Mouse (Mus musculus) central nervous system, embryonic 18 days (tissue): Measurements from ENCODE around the gene Olfr809. TPM values are rescaled to one million over a fixed set of nuclear protein-coding genes. Genes with fewer than 3 reads are reported as not detected.

Source experiments
- polyA plus RNA-seq: library from polyadenylated mRNA; depleted of rRNA; stranded (reverse); fragments of >200 nt; gene quantifications from 2 replicates; pipeline ENCODE4 v1.2.3, GENCODE M21; 2012; rRNA removed

Gene Olfr809
- polyA plus RNA-seq = not detected in 2 replicates

DNA sequence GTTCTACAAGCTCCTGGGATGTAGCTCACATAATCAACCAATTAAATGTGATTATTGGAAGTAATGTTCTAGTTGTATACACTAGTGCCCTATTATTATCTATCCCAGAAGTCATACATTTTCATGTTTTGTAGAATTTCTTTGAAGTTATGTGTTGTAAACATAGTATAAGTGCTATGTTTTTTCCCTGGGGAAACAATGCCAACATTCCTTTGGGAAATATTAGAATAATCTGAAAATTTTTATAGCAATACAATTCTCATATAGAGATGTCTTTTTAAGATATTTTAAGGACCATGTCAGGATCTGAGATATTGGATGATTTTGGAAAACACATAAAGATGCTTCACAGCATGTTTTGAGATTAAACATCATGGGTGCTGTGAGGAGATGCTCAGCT is at the start of gene Olfr809:
TSS of gene Olfr809 (plus strand) at position 301 of the 400 bp plus-strand sequence.

DNA sequence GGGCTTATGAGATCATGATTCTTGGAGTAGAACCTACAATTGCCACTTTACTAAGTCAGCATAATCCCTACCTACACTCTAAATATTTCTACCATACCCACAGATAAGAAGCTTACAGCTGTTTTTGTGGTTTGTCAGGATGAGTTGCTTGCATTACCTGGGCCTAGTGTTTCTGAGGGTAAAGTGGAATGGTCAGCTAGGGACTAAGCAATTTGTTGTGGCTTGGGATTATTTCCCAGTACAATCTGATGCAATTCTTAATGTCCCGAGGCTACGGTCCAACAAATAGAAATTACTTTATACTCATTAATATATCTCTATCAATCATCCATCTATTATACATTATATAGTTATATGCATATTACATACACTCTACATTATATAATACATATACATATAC is 45.2 kb upstream of the Olfr809 start, which contains the start of gene Olfr805:
TSS of gene Olfr805 (minus strand) at position 101 of the 400 bp plus-strand sequence.

GRCm38 (mm10) chr10:129741821-129742220 is 32.6 kb upstream of the Olfr809 start, which contains the start of gene Olfr806:
Olfr806 (minus strand) TSS chr10:129741921.

DNA sequence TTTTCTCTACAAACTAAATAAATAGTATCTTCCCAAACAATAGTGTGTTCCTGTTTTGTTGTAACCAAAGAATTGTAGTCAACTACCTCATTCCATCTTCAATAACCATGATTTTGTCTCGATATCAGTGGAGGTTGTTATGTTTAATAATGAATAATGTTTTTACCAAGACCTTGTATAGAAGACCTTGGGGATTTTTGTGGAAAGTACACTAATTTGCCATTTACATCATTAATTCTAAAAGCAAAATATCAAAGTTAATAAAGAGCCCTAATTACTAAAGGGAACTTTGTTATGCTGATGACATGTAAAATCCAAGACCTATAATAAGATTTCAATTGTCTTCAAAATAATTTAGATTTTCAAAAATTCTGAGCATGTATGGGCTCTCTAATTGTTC is 16.7 kb upstream of the Olfr809 start, which contains the start of gene Olfr807:
TSS of gene Olfr807 (minus strand) at position 101 of the 400 bp plus-strand sequence.

GRCm38 (mm10) chr10:129765182-129765581 is 9.3 kb upstream of the Olfr809 start, which contains the start of gene Olfr808:
Olfr808 (plus strand) TSS chr10:129765482.

GRCm38 (mm10) chr10:129794817-129795216 is 20.4 kb downstream of the Olfr809 start, which contains the start of gene Olfr810:
Olfr810 (minus strand) TSS chr10:129794917.

GRCm38 (mm10) chr10:129804296-129804695 is 29.9 kb downstream of the Olfr809 start, which contains the start of gene Olfr811:
Olfr811 (minus strand) TSS chr10:129804396.

Other genes with a start within 250 kb of the Olfr809 start
- not detected in 2 replicates for gene Olfr792, start 235.5 kb upstream of the Olfr809 start, polyA plus RNA-seq
- gene Olfr794, start 207.0 kb upstream of the Olfr809 start, polyA plus RNA-seq = not detected in 2 replicates
- not detected in 2 replicates for gene Olfr796, start 162.1 kb upstream of the Olfr809 start, polyA plus RNA-seq
- not detected in 2 replicates for gene Olfr798, start 146.7 kb upstream of the Olfr809 start, polyA plus RNA-seq
- not detected in 2 replicates for gene Olfr799, start 137.2 kb upstream of the Olfr809 start, polyA plus RNA-seq
- gene Olfr800, start 116.9 kb upstream of the Olfr809 start, polyA plus RNA-seq = not detected in 2 replicates
- gene Olfr801, start 100.8 kb upstream of the Olfr809 start, polyA plus RNA-seq = not detected in 2 replicates
- not detected in 2 replicates for gene Olfr802, start 86.5 kb upstream of the Olfr809 start, polyA plus RNA-seq
- gene Olfr803, start 80.4 kb upstream of the Olfr809 start, polyA plus RNA-seq = not detected in 2 replicates
- gene Olfr804, start 71.4 kb upstream of the Olfr809 start, polyA plus RNA-seq = not detected in 2 replicates
- not detected in 2 replicates for gene Olfr805, start 45.3 kb upstream of the Olfr809 start, polyA plus RNA-seq
- not detected in 2 replicates for gene Olfr806, start 32.7 kb upstream of the Olfr809 start, polyA plus RNA-seq
- not detected in 2 replicates for gene Olfr807, start 16.8 kb upstream of the Olfr809 start, polyA plus RNA-seq
- not detected in 2 replicates for gene Olfr808, start 9.2 kb upstream of the Olfr809 start, polyA plus RNA-seq
- gene Olfr810, start 20.3 kb downstream of the Olfr809 start, polyA plus RNA-seq = not detected in 2 replicates
- gene Olfr811, start 29.8 kb downstream of the Olfr809 start, polyA plus RNA-seq = not detected in 2 replicates
- gene Olfr812, start 71.5 kb downstream of the Olfr809 start, polyA plus RNA-seq = not detected in 2 replicates
- not detected in 2 replicates for gene Olfr813, start 80.7 kb downstream of the Olfr809 start, polyA plus RNA-seq
- gene Olfr814, start 105.2 kb downstream of the Olfr809 start, polyA plus RNA-seq = not detected in 2 replicates
- not detected in 2 replicates for gene Olfr815, start 131.2 kb downstream of the Olfr809 start, polyA plus RNA-seq
- not detected in 2 replicates for gene Olfr816, start 141.0 kb downstream of the Olfr809 start, polyA plus RNA-seq
- gene Olfr818, start 174.5 kb downstream of the Olfr809 start, polyA plus RNA-seq = not detected in 2 replicates
- gene Olfr819, start 192.6 kb downstream of the Olfr809 start, polyA plus RNA-seq = not detected in 2 replicates
- not detected in 2 replicates for gene Olfr247, start 201.5 kb downstream of the Olfr809 start, polyA plus RNA-seq
- not detected in 2 replicates for gene Gm10310, start 210.4 kb downstream of the Olfr809 start, polyA plus RNA-seq
- not detected in 2 replicates for gene Olfr820, start 238.0 kb downstream of the Olfr809 start, polyA plus RNA-seq